Mouse (Mus musculus) kidney, postnatal 10 days (tissue): ENCODE data around the gene Aloxe3.

Experiments used
- DNase-seq: peaks from one replicate; pipeline ENCODE4 v3.0.0; 2021; ENCODE audit warnings: mixed read lengths

Aloxe3 gene

GRCm38 (mm10) chr11:69109032-69109900, 16.4 kb upstream of the Aloxe3 start:
- no peak for DNase-seq

- peak; percentile 97 for DNase-seq
These were observed 15.2 kb upstream of the Aloxe3 start for GRCm38 (mm10) chr11:69110319-69111046.

GRCm38 (mm10) chr11:69111051-69111810, 14.5 kb upstream of the Aloxe3 start:
- DNase-seq = no peak

GRCm38 (mm10) chr11:69111865-69112264, 13.8 kb upstream of the Aloxe3 start:
- DNase-seq = no peak

GRCm38 (mm10) chr11:69114018-69114417, 11.7 kb upstream of the Aloxe3 start:
- no peak for DNase-seq

- DNase-seq = no peak
These were observed 11.1 kb upstream of the Aloxe3 start for GRCm38 (mm10) chr11:69114621-69115020.

- DNase-seq = no peak
These were observed 8.9 kb upstream of the Aloxe3 start for GRCm38 (mm10) chr11:69116843-69117242.

- DNase-seq = peak; percentile 74
These were observed 7.7 kb upstream of the Aloxe3 start for GRCm38 (mm10) chr11:69117737-69118695.

- peak; percentile 90 for DNase-seq
These were observed 6.9 kb upstream of the Aloxe3 start for GRCm38 (mm10) chr11:69118765-69119164.

- DNase-seq = no peak
These were observed 6.1 kb upstream of the Aloxe3 start for GRCm38 (mm10) chr11:69119446-69120155.

GRCm38 (mm10) chr11:69120221-69121000, 5.3 kb upstream of the Aloxe3 start, which contains the start of gene Hes7:
Gene Hes7 (plus strand): TSS chr11:69120404.
- no peak for DNase-seq

GRCm38 (mm10) chr11:69121001-69121740, 4.5 kb upstream of the Aloxe3 start:
- peak; percentile 62 for DNase-seq

GRCm38 (mm10) chr11:69121741-69122335, 3.9 kb upstream of the Aloxe3 start:
- DNase-seq = no peak

- DNase-seq = peak; percentile 95
These were observed 3.3 kb upstream of the Aloxe3 start, which contains the start of gene 9130213A22Rik for GRCm38 (mm10) chr11:69122336-69122951. Gene 9130213A22Rik (minus strand): TSS chr11:69122589.

- peak; percentile 92 for DNase-seq
These were observed 2.5 kb upstream of the Aloxe3 start for GRCm38 (mm10) chr11:69123056-69123692.

GRCm38 (mm10) chr11:69123693-69124497, 1.8 kb upstream of the Aloxe3 start:
- peak; percentile 93 for DNase-seq

- peak; percentile 77 for DNase-seq
These were observed 1.2 kb upstream of the Aloxe3 start for GRCm38 (mm10) chr11:69124498-69124847.
